Mouse (Mus musculus) testis, adult 2 months (tissue): Measurements from ENCODE around the gene Pnkp. TPM values are rescaled to one million over a fixed set of nuclear protein-coding genes. Genes with fewer than 3 reads are reported as not detected.

Experiments
- H3K27ac ChIP-seq: fragments of 200-500 bp; 2 replicates; pipeline ENCODE4 v1.5.1; 2012; ENCODE audit warnings: low read depth, low read length; ENCODE audit not compliant: control insufficient read depth, insufficient read depth
- H3K27me3 ChIP-seq: fragments of 200-500 bp; 2 replicates; pipeline ENCODE4 v1.6.1; 2012; ENCODE audit warnings: mild to moderate bottlenecking, low read length, moderate library complexity; ENCODE audit not compliant: control insufficient read depth, insufficient read depth
- H3K36me3 ChIP-seq: fragments of 200-500 bp; 2 replicates; pipeline ENCODE4 v1.6.1; 2012; ENCODE audit warnings: mild to moderate bottlenecking, low read length; ENCODE audit not compliant: control insufficient read depth, insufficient read depth
- H3K4me1 ChIP-seq: fragments of 200-500 bp; 2 replicates; pipeline ENCODE4 v1.6.1; 2012; ENCODE audit warnings: low read length; ENCODE audit not compliant: control insufficient read depth, insufficient read depth
- H3K4me3 ChIP-seq: fragments of 200-500 bp; 2 replicates; pipeline ENCODE4 v1.5.1; 2012; ENCODE audit warnings: low read depth, mild to moderate bottlenecking, low read length, moderate library complexity, mixed read lengths; ENCODE audit not compliant: control insufficient read depth
- CTCF ChIP-seq: fragments of 200-500 bp; IDR thresholded peaks from 2 replicates; pipeline ENCODE4 v1.5.1; 2012; ENCODE audit warnings: low read depth, mild to moderate bottlenecking, inconsistent platforms, low read length, moderate library complexity; ENCODE audit not compliant: control insufficient read depth, insufficient read depth, insufficient replicate concordance
- POLR2A ChIP-seq: fragments of 200-500 bp; IDR thresholded peaks from 2 replicates; pipeline ENCODE4 v1.6.1; 2012; ENCODE audit warnings: low read depth, mild to moderate bottlenecking, inconsistent platforms, low read length, moderate library complexity; ENCODE audit not compliant: control insufficient read depth
- polyA plus RNA-seq: library from polyadenylated mRNA; depleted of rRNA; stranded (reverse); fragments of >200 nt; gene quantifications from 2 replicates; pipeline ENCODE4 v1.2.3, GENCODE M21; 2012

Pnkp gene
- polyA plus RNA-seq, 1 experiment, result 26.5 TPM

GRCm38 (mm10) chr7:44839171-44839490, 17.8 kb upstream of the Pnkp start:
- Histone ChIP-seq H3K4me3 (peak overlapping the region; percentile 74), H3K27me3 (no peaks in the 10 kb centered on the region), H3K36me3 (no peaks in the 10 kb centered on the region), H3K4me1 (peaks cover 14% of the 10 kb centered on the region), H3K27ac (no peak overlapping the region)
- TF ChIP-seq CTCF (no peak), POLR2A (no peak)

GRCm38 (mm10) chr7:44839491-44840191, 17.3 kb upstream of the Pnkp start:
- Histone ChIP-seq H3K27me3 (no peaks in the 10 kb centered on the region), H3K27ac (no peak overlapping the region), H3K4me1 (peaks cover 14% of the 10 kb centered on the region), H3K4me3 (peak overlapping the region; percentile 74), H3K36me3 (no peaks in the 10 kb centered on the region)
- TF ChIP-seq CTCF (no peak; the same call in 1 of the 2 replicates), POLR2A (peak; percentile 23; the same call in 1 of the 2 replicates)

GRCm38 (mm10) chr7:44840426-44840825, 16.5 kb upstream of the Pnkp start:
- TF ChIP-seq POLR2A (no peak; the same call in 1 of the 2 replicates), CTCF (no peak)
- Histone ChIP-seq H3K36me3 (no peaks in the 10 kb centered on the region), H3K27ac (peak overlapping the region; percentile 68), H3K4me1 (peaks cover 14% of the 10 kb centered on the region), H3K27me3 (no peaks in the 10 kb centered on the region), H3K4me3 (peak overlapping the region; percentile 74)

GRCm38 (mm10) chr7:44841825-44842463, 15.0 kb upstream of the Pnkp start:
- H3K27me3 ChIP-seq, result no peaks in the 10 kb centered on the region
- peaks cover 14% of the 10 kb centered on the region for H3K4me1 ChIP-seq
- TF ChIP-seq POLR2A, result no peak
- TF ChIP-seq CTCF, result no peak
- no peaks in the 10 kb centered on the region for H3K36me3 ChIP-seq
- H3K4me3 ChIP-seq, result peak overlapping the region; percentile 74
- no peak overlapping the region; the same call in 1 of the 2 replicates for H3K27ac ChIP-seq

- TF ChIP-seq POLR2A, result no peak
- TF ChIP-seq CTCF, result no peak
- Histone ChIP-seq H3K4me3 (no peak overlapping the region), H3K27me3 (no peaks in the 10 kb centered on the region), H3K4me1 (peaks cover 16% of the 10 kb centered on the region), H3K27ac (no peak overlapping the region), H3K36me3 (no peaks in the 10 kb centered on the region)
Observed at GRCm38 (mm10) chr7:44845006-44845405, 11.9 kb upstream of the Pnkp start.

GRCm38 (mm10) chr7:44846804-44847203, 10.1 kb upstream of the Pnkp start:
- TF ChIP-seq POLR2A (no peak), CTCF (no peak)
- H3K4me1 ChIP-seq, result peaks cover 20% of the 10 kb centered on the region
- no peak overlapping the region for H3K4me3 ChIP-seq
- H3K36me3 ChIP-seq, result no peaks in the 10 kb centered on the region
- H3K27ac ChIP-seq, result no peak overlapping the region
- no peaks in the 10 kb centered on the region for H3K27me3 ChIP-seq

GRCm38 (mm10) chr7:44847772-44848171, 9.2 kb upstream of the Pnkp start:
- TF ChIP-seq CTCF (no peak), POLR2A (no peak)
- no peaks in the 10 kb centered on the region for H3K36me3 ChIP-seq
- H3K27ac ChIP-seq, result no peak overlapping the region; the same call in 1 of the 2 replicates
- peaks cover 24% of the 10 kb centered on the region for H3K4me1 ChIP-seq
- peak overlapping the region; percentile 93 for H3K4me3 ChIP-seq
- no peaks in the 10 kb centered on the region for H3K27me3 ChIP-seq

GRCm38 (mm10) chr7:44848561-44849415, 8.2 kb upstream of the Pnkp start, which contains the start of the genes Akt1s1 and Tbc1d17:
TSS of gene Akt1s1 (plus strand) at chr7:44848991.
TSS of gene Tbc1d17 (minus strand) at chr7:44849079.
- no peaks in the 10 kb centered on the region for H3K27me3 ChIP-seq
- H3K27ac ChIP-seq, result peak within 1 kb of the TSS; percentile 99
- TF ChIP-seq POLR2A, result peak; percentile 61
- TF ChIP-seq CTCF, result no peak
- H3K36me3 ChIP-seq, result no peaks in the 10 kb centered on the region
- peak within 1 kb of the TSS; percentile 93 for H3K4me3 ChIP-seq
- peaks cover 27% of the 10 kb centered on the region for H3K4me1 ChIP-seq
